Mouse (Mus musculus): ENCODE data around the gene Bahcc1. TPM values are rescaled to one million over a fixed set of nuclear protein-coding genes. Genes with fewer than 3 reads are reported as not detected.

Bahcc1 gene
- total and polyA plus RNA-seq, 3 experiments, result 0.04 TPM; not detected in 2

- no peak for TF ChIP-seq SMC3 (IDR thresholded peaks at IDR 0.05; ENCODE audit: low read depth, low read length)
- TF ChIP-seq TBP (conservative IDR thresholded peaks at IDR 0.05; ENCODE audit: low read depth, low read length), result no peak
- no peak for TF ChIP-seq KAT2A (IDR thresholded peaks at IDR 0.05; ENCODE audit: insufficient replicate concordance, low read length)
- Histone ChIP-seq H3K4me2 (ENCODE audit: insufficient read depth, low read depth, poor library complexity, severe bottlenecking) (no peak overlapping the region), H3K27ac (ENCODE audit: insufficient read depth, low read depth) (no peak overlapping the region), H3K4me3 (replicated peaks in 1 of 3; ENCODE audit: low read depth in 2 of 3, low read length in 2 of 3, poor library complexity in 1 of 3) (no peak overlapping the region), H3K27me3 (replicated peaks) (peaks cover 61% of the 10 kb centered on the region), H3K9me3 (replicated peaks; ENCODE audit: low read length) (peaks cover 28% of the 10 kb centered on the region), H3K79me2 (replicated peaks; ENCODE audit: control insufficient read depth, extremely low read depth, insufficient read depth, poor library complexity, severe bottlenecking) (no peaks in the 10 kb centered on the region), H3K4me1 (ENCODE audit: control insufficient read depth in 1 of 2, insufficient read depth in 2 of 2) (no peaks in the 10 kb centered on the region), H3K36me3 (replicated peaks in 1 of 2; ENCODE audit: control insufficient read depth in 1 of 2, insufficient read depth in 1 of 2, low read length in 1 of 2) (no peaks in the 10 kb centered on the region), H3K9ac (ENCODE audit: insufficient read depth, low read depth) (no peak overlapping the region)
- in situ Hi-C loops (cut with MboI; ENCODE audit: low pct_ligation_motif_present, low pct_unique_long_range_greater_than_20kb, low sequenced_read_pairs), result no loop called here
- dilution Hi-C loops (cut with MboI; ENCODE audit: extremely low pct_ligation_motif_present, extremely low pct_unique_long_range_greater_than_20kb, low sequenced_read_pairs), result no loop called here
- DNase-seq (ENCODE audit: extremely low read depth), result no peak
Observed at GRCm38 (mm10) chr11:120186821-120187235, 45.9 kb upstream of the Bahcc1 start.

GRCm38 (mm10) chr11:120187236-120188101, 45.3 kb upstream of the Bahcc1 start:
- Histone ChIP-seq H3K36me3 (replicated peaks in 1 of 2; ENCODE audit: control insufficient read depth in 1 of 2, insufficient read depth in 1 of 2, low read length in 1 of 2) (no peaks in the 10 kb centered on the region), H3K4me3 (replicated peaks in 1 of 3; ENCODE audit: low read depth in 2 of 3, low read length in 2 of 3, poor library complexity in 1 of 3) (no peak overlapping the region), H3K9me3 (replicated peaks; ENCODE audit: low read length) (peaks cover 28% of the 10 kb centered on the region), H3K9ac (ENCODE audit: insufficient read depth, low read depth) (no peak overlapping the region), H3K4me2 (ENCODE audit: insufficient read depth, low read depth, poor library complexity, severe bottlenecking) (no peak overlapping the region), H3K79me2 (replicated peaks; ENCODE audit: control insufficient read depth, extremely low read depth, insufficient read depth, poor library complexity, severe bottlenecking) (no peaks in the 10 kb centered on the region), H3K27ac (ENCODE audit: insufficient read depth, low read depth) (no peak overlapping the region), H3K27me3 (replicated peaks) (peaks cover 60% of the 10 kb centered on the region), H3K4me1 (ENCODE audit: control insufficient read depth in 1 of 2, insufficient read depth in 2 of 2) (no peaks in the 10 kb centered on the region)
- TF ChIP-seq ETS1 (conservative IDR thresholded peaks at IDR 0.05; ENCODE audit: low read depth, low read length) (no peak), EP300 (IDR thresholded peaks at IDR 0.05; ENCODE audit: low read length) (no peak), TCF12 (IDR thresholded peaks at IDR 0.05; ENCODE audit: low read depth, low read length) (no peak), ZNF384 (IDR thresholded peaks at IDR 0.05; ENCODE audit: low read depth, low read length) (no peak), CHD1 (IDR thresholded peaks at IDR 0.05; ENCODE audit: low read depth, low read length) (no peak), GABPA (IDR thresholded peaks at IDR 0.05; ENCODE audit: insufficient replicate concordance, low read depth, low read length) (no peak), CHD2 (IDR thresholded peaks at IDR 0.05; ENCODE audit: low read length) (no peak), PAX5 (IDR thresholded peaks at IDR 0.05; ENCODE audit: low read length) (no peak), MAZ (IDR thresholded peaks at IDR 0.05; ENCODE audit: low read depth, low read length) (no peak), POLR2A (IDR thresholded peaks at IDR 0.05; ENCODE audit: low read depth, low read length) (no peak), ZKSCAN1 (IDR thresholded peaks at IDR 0.05; ENCODE audit: borderline replicate concordance, low read depth, low read length) (no peak), JUN (IDR thresholded peaks at IDR 0.05; ENCODE audit: insufficient read depth, low read depth, low read length) (no peak), UBTF (IDR thresholded peaks at IDR 0.05; ENCODE audit: low read depth, low read length) (no peak), RAD21 (IDR thresholded peaks at IDR 0.05; ENCODE audit: low read depth, low read length) (no peak)
- no peak for DNase-seq (ENCODE audit: extremely low read depth)
- in situ Hi-C loops (cut with MboI; ENCODE audit: low pct_ligation_motif_present, low pct_unique_long_range_greater_than_20kb, low sequenced_read_pairs), result no loop called here
- dilution Hi-C loops (cut with MboI; ENCODE audit: extremely low pct_ligation_motif_present, extremely low pct_unique_long_range_greater_than_20kb, low sequenced_read_pairs), result no loop called here
